Comparison of ENCODE assay signal across 8 mouse cellular contexts in the genomic region with DNA sequence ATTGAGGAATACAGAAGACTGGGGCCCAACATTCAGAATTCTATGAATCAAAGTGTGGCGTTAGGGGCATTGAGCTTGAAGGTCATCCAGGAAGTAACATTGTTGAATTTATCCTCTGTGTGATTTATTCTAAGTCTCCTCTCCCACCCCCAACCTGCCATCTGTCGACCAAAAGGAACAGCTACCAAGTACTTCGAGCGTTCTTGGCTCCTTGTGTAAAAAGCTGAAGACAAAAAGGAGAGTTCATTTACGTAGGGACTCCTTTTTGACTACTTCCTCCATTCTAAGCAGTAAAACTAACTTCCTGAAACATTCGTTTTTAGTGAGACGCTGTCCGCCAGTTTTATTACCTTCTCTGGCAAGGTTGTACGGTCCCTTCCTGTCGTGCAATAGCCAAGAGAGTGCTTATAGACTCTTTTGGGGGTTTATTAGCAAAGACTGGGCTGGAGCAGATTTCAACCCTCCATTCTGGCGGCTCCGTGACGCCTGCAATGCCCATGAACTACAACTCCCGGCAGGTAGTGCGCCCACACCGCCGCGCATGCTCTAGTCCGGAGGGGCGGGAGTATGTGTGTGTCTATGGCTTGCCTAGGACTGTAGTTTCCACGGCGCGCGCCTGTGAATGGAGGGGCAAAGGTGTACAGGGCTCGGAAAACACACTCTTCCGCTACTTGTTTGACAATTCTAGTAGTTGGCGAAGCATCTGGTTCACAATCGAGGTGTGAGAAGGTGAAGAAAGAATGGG. TPM values are rescaled to one million over a fixed set of nuclear protein-coding genes. Genes with fewer than 3 reads are reported as not detected.
DNase-seq lines count a peak whose midpoint lies in the region; ATAC-seq lines count a peak whose summit lies in the region.

No protein-coding gene starts in this region.

- H3K4me2 ChIP-seq in hindbrain, embryonic 12.5 days (replicated peaks): peak overlapping the region; percentile 83

- H3K27me3 ChIP-seq in hindbrain, embryonic 12.5 days: no peaks in the 10 kb centered on the region

- H3K36me3 ChIP-seq in hindbrain, embryonic 12.5 days: peaks cover 17% of the 10 kb centered on the region

- H3K4me3 ChIP-seq in hindbrain, embryonic 12.5 days: peak overlapping the region; percentile 85

- peak; percentile 98 for ATAC-seq in hindbrain, embryonic 12.5 days (ENCODE audit: low FRiP score)

- H3K9me3 ChIP-seq in hindbrain, embryonic 12.5 days (replicated peaks): no peaks in the 10 kb centered on the region

- peak overlapping the region; percentile 76 for H3K9ac ChIP-seq in hindbrain, embryonic 12.5 days

- peak overlapping the region; percentile 94 for H3K27ac ChIP-seq in hindbrain, embryonic 12.5 days

- peak; percentile 95 for DNase-seq in Muller cell, postnatal 12 days (ENCODE audit: inconsistent ontology term)
- peak; percentile 95 for DNase-seq in cerebellum, adult 9-11 months
- DNase-seq in frontal cortex, postnatal 10 days (ENCODE audit: low spot score in 2 of 2): peak; percentile 90 to 93
- peak; percentile 94 to 95 for DNase-seq in layer of hippocampus, postnatal 14 days (ENCODE audit: low spot score in 2 of 2)
- peak; percentile 92 for DNase-seq in lung, postnatal 14 days
- DNase-seq in retina, adult 2 months (ENCODE audit: low read depth, low spot score): peak; percentile 85
- DNase-seq in thymus, postnatal 36 days: peak; percentile 92 to 94

- under 1% methylated on average over 28 of the region's 28 CpGs for WGBS in hindbrain, embryonic 12.5 days

- peaks cover 16% of the 10 kb centered on the region for H3K4me1 ChIP-seq in hindbrain, embryonic 12.5 days

RNA-seq across cellular contexts. Expression of gene Gpbp1l1, which starts 0.7 kb away (rescaled TPM):
- 25.4 and 28.8 TPM in 2 replicates for polyA plus RNA-seq in hindbrain, embryonic 12.5 days (2016; fragmentation: Nextera tagmentation; extraction: Ambion mirVana)
- 10 to 100 TPM; 28.4 to 35.5 TPM for total RNA-seq in layer of hippocampus, postnatal 14 days (2021)

RNA-seq across cellular contexts. Expression of gene Tmem69, which starts 1.0 kb away (rescaled TPM):
- 25.2 and 29.0 TPM in 2 replicates for polyA plus RNA-seq in hindbrain, embryonic 12.5 days (2016; fragmentation: Nextera tagmentation; extraction: Ambion mirVana)
- total RNA-seq in layer of hippocampus, postnatal 14 days (2021): 10 to 100 TPM; 10.3 to 11.1 TPM

RNA-seq across cellular contexts. Expression of gene Ccdc17, which starts 39.7 kb away (rescaled TPM):
- polyA plus RNA-seq in hindbrain, embryonic 12.5 days (2016; fragmentation: Nextera tagmentation; extraction: Ambion mirVana): 3.8 and 4.8 TPM in 2 replicates
- 1 to 10 TPM; 3.4 to 5.7 TPM for total RNA-seq in layer of hippocampus, postnatal 14 days (2021)

RNA-seq across cellular contexts. Expression of gene Ipp, which starts 49.4 kb away (rescaled TPM):
- 15.4 and 15.6 TPM in 2 replicates for polyA plus RNA-seq in hindbrain, embryonic 12.5 days (2016; fragmentation: Nextera tagmentation; extraction: Ambion mirVana)
- 10 to 100 TPM; 20.1 to 20.7 TPM for total RNA-seq in layer of hippocampus, postnatal 14 days (2021)

Comparison
In these comparisons a context has a peak if more than half of its experiments do, and no peak if none do; other contexts are left out.
1. Peak in every context shown above with its lines: DNase-seq, ATAC-seq, H3K4me3 ChIP-seq and H3K27ac ChIP-seq.